Mouse (Mus musculus) liver, embryonic 14.5 days (tissue): ENCODE data around the gene 4921507P07Rik.

Experiments
- CTCF ChIP-seq: IDR thresholded peaks from 2 replicates; pipeline ENCODE4 v1.5.1; 2016; ENCODE audit warnings: antibody characterized with exemption, low read depth, control low read depth
- EP300 ChIP-seq: IDR thresholded peaks from 2 replicates; pipeline ENCODE4 v1.6.1; 2016; ENCODE audit warnings: antibody characterized with exemption, low read depth

DNA sequence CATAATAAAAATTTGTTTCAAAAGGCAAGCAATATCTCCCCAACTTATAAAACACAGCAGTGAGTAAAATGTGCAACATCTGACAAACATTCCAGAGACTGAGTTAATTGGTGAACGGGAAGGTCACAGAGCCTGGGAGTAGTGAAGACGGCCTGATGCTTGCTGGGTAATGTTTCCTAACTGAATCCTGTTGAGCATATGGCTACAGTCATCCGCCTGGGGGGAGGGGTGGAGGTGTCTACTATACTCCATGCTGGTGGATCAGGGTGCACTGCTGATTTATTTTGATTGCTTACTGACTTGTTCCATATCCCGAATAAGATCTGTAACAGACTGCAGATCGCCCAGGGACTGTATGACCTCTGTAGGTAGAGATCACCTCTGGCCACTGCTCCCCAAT is 45.5 kb upstream of the 4921507P07Rik start:
- no peak for TF ChIP-seq CTCF
- no peak for TF ChIP-seq EP300
